18 mouse cellular contexts compared by ENCODE assay signal in the genomic region with DNA sequence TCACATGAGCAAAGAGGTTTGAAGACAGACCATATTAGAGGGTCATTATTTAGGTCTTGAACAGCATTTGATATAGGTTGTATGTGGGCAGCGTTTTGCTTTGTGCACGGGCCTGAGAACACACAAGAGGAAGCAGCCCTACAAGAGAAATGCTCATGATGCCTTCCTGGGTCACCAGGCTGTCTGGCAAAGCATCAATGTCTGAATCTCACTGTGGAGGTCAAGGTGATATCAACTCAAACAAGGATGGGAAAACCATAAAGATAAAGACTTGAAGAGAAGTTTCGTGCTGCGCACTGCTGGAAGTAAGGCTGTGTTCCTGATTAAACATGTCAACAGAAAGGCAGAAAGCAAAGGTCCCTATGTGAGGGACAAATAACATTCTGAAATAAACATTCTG.
"Had no signal": no experiment of that assay in that cellular context is flagged by ENCODE, and none has a peak within 500 bp of the region (broad histone marks: within the 10 kb centered on the region; RNA-seq: fewer than 3 reads in every experiment).

No protein-coding gene starts in this region.

- H3K27ac ChIP-seq: liver, embryonic 14.5 days; neural tube, embryonic 13.5 days; neural tube, embryonic 15.5 days had no signal

- DNase-seq: lung, adult 18-20 months; lung, embryonic 14.5 days; lung, postnatal 10 days; lung, postnatal 4 days; retina, postnatal 1 day; right cerebral cortex, adult 18-20 months; right cerebral cortex, postnatal 25 days; right cerebral cortex, postnatal 4 days; spleen, adult 18-20 months; thymus, adult 18-20 months; thymus, postnatal 14 days; thymus, postnatal 36 days had no signal

- H3K9ac ChIP-seq: liver, embryonic 14.5 days; lung, embryonic 14.5 days; midbrain, embryonic 15.5 days; neural tube, embryonic 13.5 days; neural tube, embryonic 15.5 days had no signal

- H3K4me2 ChIP-seq: lung, embryonic 14.5 days; midbrain, embryonic 11.5 days; midbrain, embryonic 15.5 days; neural tube, embryonic 13.5 days; neural tube, embryonic 15.5 days had no signal

- H3K4me3 ChIP-seq: midbrain, embryonic 15.5 days; myocyte; neural tube, embryonic 13.5 days; neural tube, embryonic 15.5 days had no signal

- H3K27me3 ChIP-seq: midbrain, embryonic 15.5 days; neural tube, embryonic 13.5 days; neural tube, embryonic 15.5 days had no signal

- H3K9me3 ChIP-seq: midbrain, embryonic 15.5 days; neural tube, embryonic 13.5 days; neural tube, embryonic 15.5 days had no signal

- ATAC-seq: midbrain, embryonic 15.5 days had no signal

- H3K36me3 ChIP-seq: midbrain, embryonic 15.5 days; neural tube, embryonic 13.5 days; neural tube, embryonic 15.5 days had no signal
